Mouse (Mus musculus): Measurements from ENCODE around the gene Nxpe4.

DNA sequence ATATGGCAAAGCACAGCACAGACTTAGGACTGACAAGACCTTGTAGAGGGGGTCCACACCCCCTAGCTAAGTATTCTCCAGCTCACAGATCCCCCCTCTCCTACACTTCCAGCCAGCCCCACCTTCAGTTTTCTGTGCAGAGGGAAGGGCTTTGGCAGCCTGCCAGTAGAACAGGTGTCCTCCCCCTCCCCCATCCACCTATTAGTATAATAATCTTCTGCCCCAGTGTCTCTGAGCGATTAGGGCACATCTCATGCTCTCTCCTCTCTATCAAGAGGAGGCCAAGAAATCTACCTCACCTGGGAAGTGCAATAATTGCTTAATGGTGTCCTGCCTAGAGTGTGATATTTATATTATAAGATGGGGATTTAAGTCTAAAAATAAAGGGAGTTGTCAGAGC is 83.7 kb downstream of the Nxpe4 start:
- TF ChIP-seq EP300 (IDR thresholded peaks at IDR 0.05; ENCODE audit: low read depth in 1 of 2, low read length in 2 of 2), result no peak
- no peak for TF ChIP-seq POLR2A (IDR thresholded peaks at IDR 0.05; ENCODE audit: control insufficient read depth in 1 of 2, insufficient read depth in 1 of 2, low read depth in 1 of 2, low read length in 2 of 2, poor library complexity in 1 of 2)
- TF ChIP-seq RCOR1 (IDR thresholded peaks at IDR 0.05; ENCODE audit: low read depth, low read length), result no peak
- no peak for TF ChIP-seq CTCF (IDR thresholded peaks at IDR 0.05 in 2 of 3, conservative IDR thresholded peaks at IDR 0.05 in 1 of 3; ENCODE audit: control insufficient read depth in 1 of 3, insufficient read depth in 1 of 3, low read depth in 2 of 3, low read length in 3 of 3, poor library complexity in 1 of 3, severe bottlenecking in 1 of 3)
- no peak for TF ChIP-seq POLR2AphosphoS2 (IDR thresholded peaks at IDR 0.05; ENCODE audit: low read length)
- TF ChIP-seq RAD21 (IDR thresholded peaks at IDR 0.05; ENCODE audit: low read depth, low read length), result no peak
- no peak for TF ChIP-seq E2F4 (IDR thresholded peaks at IDR 0.05; ENCODE audit: borderline replicate concordance, low read depth, low read length)
- TF ChIP-seq CHD2 (IDR thresholded peaks at IDR 0.05; ENCODE audit: low read length), result no peak
